Comparison of ENCODE assay signal across 18 mouse cellular contexts in genomic region chr1:176018523-176018922, GRCm38 (mm10). TPM values are rescaled to one million over a fixed set of nuclear protein-coding genes. Genes with fewer than 3 reads are reported as not detected.
"Had no signal": no experiment of that assay in that cellular context is flagged by ENCODE, and none has a peak within 500 bp of the region (broad histone marks: within the 10 kb centered on the region; RNA-seq: fewer than 3 reads in every experiment).

No protein-coding gene starts in this region.

- H3K4me2 ChIP-seq: kidney, embryonic 15.5 days; liver, embryonic 13.5 days; lung, embryonic 14.5 days; midbrain, embryonic 12.5 days; midbrain, embryonic 15.5 days; stomach, embryonic 15.5 days had no signal

- H3K36me3 ChIP-seq: kidney, embryonic 15.5 days; liver, embryonic 13.5 days; midbrain, embryonic 12.5 days; midbrain, embryonic 15.5 days; stomach, embryonic 15.5 days had no signal

- H3K4me1 ChIP-seq: kidney, embryonic 15.5 days; liver, embryonic 13.5 days; stomach, embryonic 15.5 days had no signal

- H3K27ac ChIP-seq: kidney, embryonic 15.5 days; left cerebral cortex, adult 2 months; liver, embryonic 13.5 days; macrophage; midbrain, embryonic 12.5 days; midbrain, embryonic 15.5 days; stomach, embryonic 15.5 days had no signal

- H3K27me3 ChIP-seq: kidney, embryonic 15.5 days; liver, embryonic 13.5 days; midbrain, embryonic 15.5 days; stomach, embryonic 15.5 days had no signal

- DNase-seq: kidney, adult 8-10 months; kidney, postnatal 10 days; kidney, postnatal 36 days; layer of hippocampus, postnatal 36 days; liver, embryonic 13.5 days; lung, embryonic 14.5 days; retina, postnatal 1 day; right cerebral cortex, postnatal 25 days; spleen, adult 18-20 months; thymus, postnatal 25 days had no signal

- H3K4me3 ChIP-seq: kidney, embryonic 15.5 days; left cerebral cortex, adult 2 months; liver, embryonic 13.5 days; midbrain, embryonic 12.5 days; midbrain, embryonic 15.5 days; stomach, embryonic 15.5 days had no signal

- H3K9ac ChIP-seq: kidney, embryonic 15.5 days; liver, embryonic 13.5 days; lung, embryonic 14.5 days; midbrain, embryonic 12.5 days; midbrain, embryonic 15.5 days; stomach, embryonic 15.5 days had no signal

- ATAC-seq: lung, postnatal 0 days; midbrain, embryonic 15.5 days had no signal

- H3K9me3 ChIP-seq: kidney, embryonic 15.5 days; liver, embryonic 13.5 days; midbrain, embryonic 12.5 days; midbrain, embryonic 15.5 days; stomach, embryonic 15.5 days had no signal

RNA-seq across cellular contexts. Expression of gene Rbm8a2, which starts 39.6 kb away (rescaled TPM):
- polyA plus RNA-seq: liver, adult 2 months had no signal
